Mouse (Mus musculus): Measurements from ENCODE around the gene Ajuba. TPM values are rescaled to one million over a fixed set of nuclear protein-coding genes. Genes with fewer than 3 reads are reported as not detected.
A peak's percentile ranks its signal among the peaks of the same experiment; 100 is the strongest.
"Not testable (repeated sequence)": the region's sequence is repeated elsewhere in the genome, so short reads cannot be mapped to it uniquely, and the experiment has no call there.

The Ajuba gene
- 1 to 10 TPM; 4.2 TPM for total RNA-seq (2021)

- peak; percentile 82 for DNase-seq
- intact Hi-C loops (cut with DNase I) = no loop called here
Measured at GRCm38 (mm10) chr14:54577089-54577982, at the start of gene Ajuba. Ajuba (minus strand) TSS chr14:54577558.

DNA sequence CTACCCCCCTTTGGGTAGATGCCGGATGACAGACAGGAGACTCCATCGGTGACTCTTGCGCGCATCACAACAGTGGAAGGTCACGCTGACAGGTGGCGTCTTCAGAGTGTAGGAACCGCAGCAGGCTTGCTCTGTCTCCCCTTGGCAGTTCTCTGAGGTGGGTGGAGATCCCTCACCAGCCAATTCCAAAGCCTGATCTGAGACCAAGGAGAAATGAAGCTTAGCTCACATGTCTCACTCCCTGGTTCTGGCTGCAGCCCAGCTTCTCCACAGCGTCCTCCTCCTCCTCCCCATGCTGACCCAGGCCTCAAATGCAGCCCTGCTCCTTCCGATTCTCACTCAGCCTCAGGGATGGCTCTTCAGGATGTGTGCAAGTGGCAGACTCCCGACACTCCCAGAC, 47.6 kb upstream of the Ajuba start:
- no peak for DNase-seq

DNA sequence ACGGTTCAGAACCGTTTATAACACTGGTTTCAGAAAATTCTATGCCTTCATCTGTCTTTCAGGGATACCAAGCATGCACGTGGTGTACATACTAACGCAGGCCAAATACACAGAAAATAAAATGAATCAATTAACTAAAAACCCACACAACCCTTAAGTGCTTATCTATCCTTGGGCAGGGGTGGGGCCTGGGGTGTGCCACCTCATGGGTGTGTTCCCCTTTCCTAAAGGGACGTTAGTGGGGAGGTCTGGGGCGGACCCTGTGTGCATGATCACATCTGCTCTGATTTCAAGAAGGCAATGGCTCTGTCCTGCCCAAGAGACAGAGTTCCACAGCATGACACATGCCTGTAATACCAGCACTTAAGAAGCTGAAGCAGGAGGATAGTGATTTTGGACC, 46.0 kb upstream of the Ajuba start:
- intact Hi-C loops (cut with DNase I) = no loop called here

More for the DNA sequence above, 47.6 kb upstream of the Ajuba start:
- intact Hi-C loops (cut with DNase I) = no loop called here

DNA sequence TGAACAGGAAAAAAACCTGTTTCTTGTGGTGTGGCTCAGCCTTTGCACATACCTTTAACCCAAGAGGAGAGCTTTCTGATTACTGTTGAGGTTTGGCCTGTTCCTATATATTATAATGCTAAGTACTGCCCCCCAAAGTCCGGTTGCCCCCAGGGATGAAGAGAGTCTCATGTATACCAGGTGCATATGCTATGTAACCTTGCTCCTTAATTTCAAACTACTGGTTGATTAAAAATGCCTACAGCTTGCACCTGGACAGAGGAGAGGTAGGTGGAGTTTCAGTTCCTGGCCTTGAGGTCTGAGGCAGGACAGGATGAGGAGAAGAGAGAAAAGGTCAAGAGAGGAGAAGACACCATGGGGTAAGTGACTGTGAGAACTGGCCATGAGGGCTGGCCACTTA, 43.8 kb upstream of the Ajuba start, which contains the start of gene Psmb11:
Psmb11 (plus strand) TSS at position 301 of the 400 bp plus-strand sequence.
- no peak for DNase-seq
- intact Hi-C loops (cut with DNase I) = no loop called here

More for the DNA sequence above, 46.0 kb upstream of the Ajuba start:
- no peak for DNase-seq

DNA sequence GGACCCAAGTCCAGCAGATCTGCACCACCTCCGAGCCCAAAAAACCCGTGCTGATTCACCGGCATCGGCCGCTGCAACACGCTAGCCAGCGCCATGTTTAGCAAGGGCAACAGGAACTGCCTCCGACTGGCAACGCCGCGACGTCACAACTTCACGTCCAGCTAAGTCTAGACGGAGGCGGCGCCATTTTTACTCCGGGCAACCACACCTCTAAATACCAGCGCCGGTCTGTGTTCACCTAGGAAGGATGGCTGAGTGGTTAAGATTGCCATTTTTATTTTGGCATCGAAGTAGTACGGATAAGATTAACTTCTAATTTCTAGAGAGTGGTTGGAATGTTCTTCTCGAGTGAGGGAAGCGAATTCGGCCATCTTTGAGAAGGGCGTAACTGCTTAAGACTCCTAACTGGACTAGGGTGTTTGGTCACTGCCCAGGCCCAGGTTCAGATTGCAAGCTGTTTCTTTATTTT, 40.6 kb upstream of the Ajuba start, which contains the start of gene Psmb5:
Psmb5 (minus strand) TSS at position 126 of the 469 bp plus-strand sequence.
- intact Hi-C loops (cut with DNase I) = no loop called here
- DNase-seq = peak; percentile 90

- intact Hi-C loops (cut with DNase I) = no loop called here
Measured at GRCm38 (mm10) chr14:54617152-54617896, 40.0 kb upstream of the Ajuba start.

DNA sequence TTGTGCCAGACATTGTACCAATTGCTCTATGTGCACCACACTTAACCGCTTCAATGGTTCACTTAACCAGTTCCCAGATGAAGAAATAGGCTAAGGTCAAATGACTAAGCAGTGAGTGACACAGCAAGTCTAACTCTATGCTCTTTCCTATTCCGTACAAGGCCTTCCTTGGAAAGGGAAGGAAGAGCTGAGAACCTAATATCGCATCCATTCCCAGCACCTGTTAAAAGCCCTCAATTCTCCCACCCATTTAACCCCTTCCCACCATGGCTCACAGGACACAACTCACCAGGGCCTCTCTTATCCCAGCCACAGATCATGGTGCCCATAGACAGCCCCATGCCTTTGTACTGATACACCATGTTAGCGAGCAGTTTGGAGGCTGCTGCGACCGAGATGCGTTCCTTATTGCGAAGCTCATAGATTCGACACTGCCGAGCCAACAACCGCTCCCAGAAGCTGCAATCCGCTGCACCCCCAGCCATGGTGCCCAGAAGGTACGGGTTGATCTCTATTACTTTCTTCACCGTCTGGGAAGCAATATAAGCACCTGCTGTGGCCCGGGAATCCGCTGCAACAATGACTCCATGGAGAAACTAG, 39.0 kb upstream of the Ajuba start:
- no peak for DNase-seq
- intact Hi-C loops (cut with DNase I) = no loop called here

More at GRCm38 (mm10) chr14:54617152-54617896, 40.0 kb upstream of the Ajuba start:
- no peak for DNase-seq

- DNase-seq; intact Hi-C loops (cut with DNase I): not testable (repeated sequence)
Measured at GRCm38 (mm10) chr14:54614130-54614529, 36.8 kb upstream of the Ajuba start.

GRCm38 (mm10) chr14:54610648-54611047, 33.3 kb upstream of the Ajuba start:
- DNase-seq = no peak
- intact Hi-C loops (cut with DNase I) = no loop called here

GRCm38 (mm10) chr14:54609962-54610361, 32.6 kb upstream of the Ajuba start:
- intact Hi-C loops (cut with DNase I) = no loop called here
- no peak for DNase-seq

DNA sequence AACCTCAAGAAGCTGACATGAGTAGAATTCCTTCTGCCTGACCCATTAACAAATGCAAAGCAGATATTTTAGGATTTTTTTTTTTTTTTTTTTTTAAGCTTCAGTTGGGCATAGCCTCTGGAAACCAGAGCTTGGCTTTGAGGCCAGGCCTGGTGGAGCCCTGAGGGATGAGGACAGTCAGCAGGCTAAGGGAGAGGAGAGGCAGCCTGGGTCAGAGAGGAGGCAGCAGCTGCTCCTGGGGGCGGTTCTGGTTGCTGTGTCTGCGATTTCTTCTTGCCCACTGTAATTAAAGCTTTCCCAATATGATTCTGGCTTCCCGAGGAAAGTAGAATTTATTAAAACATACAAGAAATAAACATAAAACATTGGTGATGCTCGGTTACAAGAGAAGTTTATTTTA, 31.9 kb upstream of the Ajuba start:
- DNase-seq = no peak
- intact Hi-C loops (cut with DNase I) = no loop called here

DNA sequence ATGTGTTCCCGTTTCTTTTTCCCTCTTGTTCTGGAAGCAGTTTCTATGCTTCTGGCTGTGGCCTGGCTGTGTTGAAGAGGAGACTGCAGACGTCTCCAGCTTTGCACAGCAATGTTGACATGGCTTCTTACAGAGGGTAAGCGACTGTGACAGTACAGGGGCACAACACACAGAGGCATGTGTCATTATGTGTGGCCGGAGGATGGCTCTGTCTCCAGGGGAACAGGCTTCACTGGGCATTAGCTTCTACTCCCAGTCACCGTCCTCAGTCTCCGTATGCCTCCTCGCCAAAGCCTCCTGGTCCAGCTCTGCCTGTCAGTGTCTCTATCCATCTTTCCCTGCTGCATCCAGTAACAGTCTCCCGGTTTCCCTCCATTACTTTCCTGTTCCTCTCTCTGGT, 29.9 kb upstream of the Ajuba start:
- no peak for DNase-seq
- intact Hi-C loops (cut with DNase I) = no loop called here

GRCm38 (mm10) chr14:54605752-54606321, 28.5 kb upstream of the Ajuba start, which contains the start of gene 4931414P19Rik:
4931414P19Rik (minus strand) TSS chr14:54605993.
- peak; percentile 78 for DNase-seq
- intact Hi-C loops (cut with DNase I) = no loop called here

DNA sequence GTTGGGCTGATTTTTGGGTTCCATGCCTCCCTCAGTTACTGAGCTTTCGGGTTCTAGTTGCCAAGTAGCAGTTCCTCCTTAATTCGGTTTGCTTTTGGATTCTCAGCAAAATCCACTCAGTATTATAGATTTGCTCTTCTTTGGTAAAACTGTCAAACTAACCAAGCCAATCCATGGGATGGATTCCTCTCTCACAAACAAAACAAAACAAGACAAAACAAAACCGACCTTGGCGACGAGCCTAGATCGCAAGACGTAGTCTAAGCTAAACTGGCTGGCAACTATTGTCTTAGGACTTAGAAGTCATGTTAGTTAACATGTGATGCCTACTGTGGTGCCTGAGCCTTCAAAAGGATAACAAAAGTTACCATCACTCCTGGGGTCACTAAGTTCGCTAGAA, 26.3 kb upstream of the Ajuba start:
- intact Hi-C loops (cut with DNase I) = no loop called here
- DNase-seq = no peak

DNA sequence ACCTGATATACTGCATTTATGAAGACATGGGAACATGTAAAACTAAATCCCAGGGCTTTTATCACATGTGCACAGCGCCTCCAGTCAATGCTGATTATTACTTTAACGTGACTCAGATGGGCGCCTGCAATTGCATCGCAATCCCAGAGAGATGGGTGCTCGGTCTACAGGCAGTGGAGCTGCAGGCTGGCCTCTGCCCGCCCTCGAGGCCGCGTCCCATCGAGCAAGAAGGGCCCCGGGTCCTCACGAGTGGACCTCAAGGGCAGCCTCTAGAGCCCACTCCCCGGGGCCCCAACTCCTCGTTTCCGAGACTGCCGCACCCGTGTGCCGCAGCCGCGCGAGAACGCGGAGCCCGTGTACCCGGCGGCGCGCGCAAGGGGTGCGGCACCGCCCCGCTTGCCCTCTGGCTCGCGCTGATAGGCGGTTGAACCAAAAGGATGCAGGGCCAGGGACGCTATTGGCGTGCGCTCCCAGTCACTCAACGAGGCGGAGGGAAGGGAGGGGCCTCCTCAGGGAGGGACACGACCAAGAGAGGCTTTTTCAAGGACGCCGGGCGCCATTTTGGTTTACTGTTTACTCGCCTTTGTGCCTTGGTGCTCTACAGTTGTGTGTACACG, 25.8 kb upstream of the Ajuba start:
- peak; percentile 98 for DNase-seq
- intact Hi-C loops (cut with DNase I) = no loop called here

DNA sequence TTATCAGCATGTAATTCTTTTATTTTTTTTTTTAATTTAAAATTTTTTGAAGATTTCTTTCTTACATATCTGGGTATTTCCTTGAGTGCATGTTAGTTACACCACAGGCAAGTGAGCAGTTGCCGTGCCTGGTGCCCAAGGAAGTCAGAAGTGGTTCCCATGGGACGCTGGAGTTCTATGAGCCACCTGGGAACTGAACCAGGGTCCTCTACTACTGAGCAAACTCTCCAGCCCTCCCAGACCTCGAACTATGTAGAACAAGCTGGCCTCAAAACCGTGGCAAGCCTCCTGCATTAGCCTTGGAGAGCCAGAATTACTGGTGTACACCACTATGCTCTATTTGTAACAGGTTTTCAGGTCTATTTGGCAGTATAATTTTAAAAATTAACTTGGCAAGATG, 25.3 kb upstream of the Ajuba start:
- intact Hi-C loops (cut with DNase I) = no loop called here
- no peak for DNase-seq

DNA sequence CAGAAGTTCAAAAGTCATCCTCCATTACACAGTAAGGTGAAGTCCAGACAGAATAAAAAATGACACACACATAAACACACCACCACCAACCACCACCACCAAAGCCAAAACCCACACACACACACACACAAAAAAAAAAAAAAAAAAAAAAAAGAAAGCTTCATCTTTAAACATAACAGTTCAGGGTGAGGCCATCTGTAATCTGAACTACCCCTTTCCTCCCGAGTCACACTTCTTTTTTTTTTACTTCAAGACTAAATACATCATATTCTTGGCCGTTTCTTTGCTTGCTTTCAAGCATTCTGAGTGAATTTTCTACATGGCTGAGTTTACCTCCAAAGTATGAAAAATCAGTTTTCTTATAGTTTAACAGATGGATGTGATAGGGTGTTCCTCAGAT, 24.2 kb upstream of the Ajuba start:
- intact Hi-C loops (cut with DNase I) = no loop called here
- DNase-seq = no peak

DNA sequence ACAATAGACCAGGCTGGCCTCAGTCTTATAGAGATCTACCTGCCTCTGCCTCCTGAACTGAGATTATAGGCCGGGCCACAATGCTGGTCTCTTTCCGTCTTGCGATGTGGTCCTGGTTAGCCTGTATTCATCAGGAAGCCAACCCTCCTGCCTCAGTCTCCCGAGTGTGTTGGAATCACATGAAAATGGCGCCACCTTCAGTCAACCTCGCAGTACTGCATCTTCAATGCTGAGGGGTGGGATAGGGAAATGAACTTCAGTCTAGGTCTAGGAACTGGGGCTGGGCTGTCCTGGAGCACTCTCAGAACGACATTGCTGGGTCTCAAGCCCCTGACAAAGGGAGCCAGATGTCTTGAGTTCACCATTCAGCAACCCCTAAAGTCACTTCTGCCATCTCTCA, 19.7 kb upstream of the Ajuba start:
- no peak for DNase-seq
- intact Hi-C loops (cut with DNase I) = no loop called here

DNA sequence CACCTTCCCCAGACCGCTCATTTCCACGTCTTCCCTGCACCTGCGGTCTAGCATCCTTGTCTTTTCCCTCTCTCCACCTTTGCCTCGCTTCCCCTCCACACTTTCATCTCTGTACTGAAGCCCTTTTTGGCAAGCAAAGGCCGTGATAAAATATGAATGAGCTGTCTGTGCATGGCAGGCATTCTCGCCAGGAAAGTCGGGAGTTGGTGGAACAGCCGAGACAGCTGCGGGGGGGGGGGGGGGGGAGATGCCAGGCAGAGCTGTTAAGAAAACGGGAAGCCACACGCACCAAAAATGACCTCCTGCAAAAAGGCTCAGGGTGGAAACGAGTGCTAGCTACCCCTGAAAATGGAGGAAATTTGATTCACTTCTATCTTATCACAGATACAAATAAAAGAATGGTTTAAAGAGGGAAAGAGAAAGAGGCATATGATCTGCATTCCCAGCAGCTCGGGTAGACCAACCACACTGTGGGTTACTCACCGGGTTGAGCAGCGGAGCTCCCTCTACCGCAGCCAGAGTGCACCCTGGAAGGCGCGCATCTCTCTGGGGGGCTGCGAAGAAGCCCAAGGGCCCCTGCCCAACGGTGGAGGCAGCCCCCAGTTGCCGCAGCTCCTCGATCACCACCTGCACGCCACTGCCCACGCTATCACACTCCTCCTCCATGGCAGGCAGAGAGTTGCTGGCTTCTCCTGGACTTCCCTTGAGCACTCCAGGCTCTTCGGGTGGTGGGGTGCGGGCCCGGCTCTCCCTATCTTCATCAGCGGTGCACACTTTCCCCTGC, 17.5 kb upstream of the Ajuba start:
- intact Hi-C loops (cut with DNase I) = no loop called here
- no peak for DNase-seq

Measured in left cerebral cortex, postnatal 4 days (tissue).